Mouse (Mus musculus): Measurements from ENCODE around the gene Ppp1r13b. TPM values are rescaled to one million over a fixed set of nuclear protein-coding genes. Genes with fewer than 3 reads are reported as not detected.

Ppp1r13b gene
- total and polyA plus RNA-seq, 3 experiments: 1.5 to 8.7 TPM; not detected in 1

GRCm38 (mm10) chr12:111875499-111875898 is 32.4 kb downstream of the Ppp1r13b start:
- no peaks in the 10 kb centered on the region for H3K79me2 ChIP-seq (ENCODE audit: control insufficient read depth, insufficient read depth, low read length, poor library complexity)
- H3K27me3 ChIP-seq (ENCODE audit: control insufficient read depth in 1 of 2, insufficient read depth in 2 of 2, low read length in 2 of 2): no peaks in the 10 kb centered on the region
- peaks cover 0 to 8% of the 10 kb centered on the region in 2 experiments; a peak in 2 of 4 replicates for H3K36me3 ChIP-seq (ENCODE audit: control insufficient read depth in 1 of 2, insufficient read depth in 2 of 2, low read length in 2 of 2)
- no peak overlapping the region for H3K9ac ChIP-seq (ENCODE audit: control insufficient read depth, low read depth, low read length, poor library complexity, severe bottlenecking)
- no peaks in the 10 kb centered on the region for H3K9me3 ChIP-seq (replicated peaks; ENCODE audit: insufficient read depth, low read length)
- no peak for TF ChIP-seq TCF12 (IDR thresholded peaks at IDR 0.05; ENCODE audit: low read depth, low read length)
- no peak for TF ChIP-seq MAZ (IDR thresholded peaks at IDR 0.05; ENCODE audit: low read depth, low read length)
- no peak for TF ChIP-seq USF1 (IDR thresholded peaks at IDR 0.05; ENCODE audit: low read depth, low read length)
- TF ChIP-seq MYC (IDR thresholded peaks at IDR 0.05; ENCODE audit: low read depth, low read length): no peak
- no peak for TF ChIP-seq RCOR1 (IDR thresholded peaks at IDR 0.05; ENCODE audit: low read depth, low read length)
- TF ChIP-seq MAFK (IDR thresholded peaks at IDR 0.05; ENCODE audit: borderline replicate concordance, low read depth, low read length): no peak
- TF ChIP-seq SIN3A (IDR thresholded peaks at IDR 0.05; ENCODE audit: low read length): no peak
- no peak for TF ChIP-seq POLR2AphosphoS2 (IDR thresholded peaks at IDR 0.05; ENCODE audit: low read length)
- H3K4me1 ChIP-seq (ENCODE audit: control insufficient read depth in 1 of 2, insufficient read depth in 2 of 2, low read length in 2 of 2): peaks cover 0 to 10% of the 10 kb centered on the region in 2 experiments; a peak in 2 of 4 replicates
- no peak overlapping the region for H3K27ac ChIP-seq (ENCODE audit: control insufficient read depth, low read depth, low read length)
- H3K4me3 ChIP-seq (ENCODE audit: control insufficient read depth in 1 of 2, insufficient read depth in 1 of 2, low read depth in 2 of 2, low read length in 2 of 2): no peak overlapping the region
- no peak for DNase-seq (ENCODE audit: low read depth, low spot score)

- Histone ChIP-seq H3K4me1 (ENCODE audit: control insufficient read depth in 1 of 2, insufficient read depth in 2 of 2, low read length in 2 of 2) (peaks cover 0 to 10% of the 10 kb centered on the region in 2 experiments; a peak in 2 of 4 replicates), H3K36me3 (ENCODE audit: control insufficient read depth in 1 of 2, insufficient read depth in 2 of 2, low read length in 2 of 2) (peaks cover 0 to 8% of the 10 kb centered on the region in 2 experiments; a peak in 2 of 4 replicates), H3K27ac (ENCODE audit: control insufficient read depth, low read depth, low read length) (no peak overlapping the region), H3K9ac (ENCODE audit: control insufficient read depth, low read depth, low read length, poor library complexity, severe bottlenecking) (no peak overlapping the region), H3K9me3 (replicated peaks; ENCODE audit: insufficient read depth, low read length) (no peaks in the 10 kb centered on the region), H3K79me2 (ENCODE audit: control insufficient read depth, insufficient read depth, low read length, poor library complexity) (no peaks in the 10 kb centered on the region), H3K27me3 (ENCODE audit: control insufficient read depth in 1 of 2, insufficient read depth in 2 of 2, low read length in 2 of 2) (no peaks in the 10 kb centered on the region), H3K4me3 (ENCODE audit: control insufficient read depth in 1 of 2, insufficient read depth in 1 of 2, low read depth in 2 of 2, low read length in 2 of 2) (no peak overlapping the region)
- TF ChIP-seq MXI1 (IDR thresholded peaks at IDR 0.05; ENCODE audit: low read depth, low read length): no peak
- TF ChIP-seq NELFE (IDR thresholded peaks at IDR 0.05; ENCODE audit: low read depth, low read length): no peak
- no peak for TF ChIP-seq MAX (IDR thresholded peaks at IDR 0.05; ENCODE audit: low read length)
- TF ChIP-seq SMC3 (IDR thresholded peaks at IDR 0.05; ENCODE audit: low read depth, low read length): no peak
- TF ChIP-seq POLR2A (IDR thresholded peaks at IDR 0.05; ENCODE audit: control insufficient read depth in 1 of 2, insufficient read depth in 1 of 2, low read depth in 1 of 2, low read length in 2 of 2, poor library complexity in 1 of 2): no peak
- TF ChIP-seq TAL1 (IDR thresholded peaks at IDR 0.05; ENCODE audit: low read length): no peak
- TF ChIP-seq JUND (IDR thresholded peaks at IDR 0.05; ENCODE audit: low read depth, low read length): no peak
- TF ChIP-seq TBP (IDR thresholded peaks at IDR 0.05; ENCODE audit: low read depth, low read length): no peak
- TF ChIP-seq POLR2AphosphoS5 (IDR thresholded peaks at IDR 0.05; ENCODE audit: borderline replicate concordance, low read depth, low read length): no peak
- no peak for TF ChIP-seq ZC3H11A (IDR thresholded peaks at IDR 0.05; ENCODE audit: low read depth, low read length)
- TF ChIP-seq GABPA (IDR thresholded peaks at IDR 0.05; ENCODE audit: low read depth, low read length): no peak
- DNase-seq (ENCODE audit: low read depth, low spot score): no peak
These were observed 33.2 kb downstream of the Ppp1r13b start for GRCm38 (mm10) chr12:111874601-111875140.

Data from MEL (cell line).